Mouse (Mus musculus): Measurements from ENCODE around the gene Ndufs8.

- TF ChIP-seq CTCF (IDR thresholded peaks at IDR 0.05; ENCODE audit: extremely low read depth, insufficient read length, insufficient replicate concordance, low read depth, low read length) (no peak), POLR2A (IDR thresholded peaks at IDR 0.05; ENCODE audit: low read depth, low read length) (no peak)
These were observed 19.1 kb upstream of the Ndufs8 start for GRCm38 (mm10) chr19:3931716-3932115.
